Mouse (Mus musculus): ENCODE data around the gene Ces1d. TPM values are rescaled to one million over a fixed set of nuclear protein-coding genes. Genes with fewer than 3 reads are reported as not detected.
"Not testable (repeated sequence)": the region's sequence is repeated elsewhere in the genome, so short reads cannot be mapped to it uniquely, and the experiment has no call there.

Ces1d gene
- 15.5 and 30.1 TPM in 2 replicates for polyA plus RNA-seq (2012; rRNA removed)

- WGBS, result 31% methylated on average over 8 of the region's 8 CpGs
- DNase-seq (ENCODE audit: low read depth, low spot score), result no peak
Observed at GRCm38 (mm10) chr8:93197685-93198525, at the start of gene Ces1d. TSS of gene Ces1d (minus strand) at chr8:93197838.

GRCm38 (mm10) chr8:93246057-93246456 is 48.4 kb upstream of the Ces1d start:
- DNase-seq (ENCODE audit: low read depth, low spot score), result no peak
- 78% methylated on average over 2 of the region's 2 CpGs for WGBS

DNA sequence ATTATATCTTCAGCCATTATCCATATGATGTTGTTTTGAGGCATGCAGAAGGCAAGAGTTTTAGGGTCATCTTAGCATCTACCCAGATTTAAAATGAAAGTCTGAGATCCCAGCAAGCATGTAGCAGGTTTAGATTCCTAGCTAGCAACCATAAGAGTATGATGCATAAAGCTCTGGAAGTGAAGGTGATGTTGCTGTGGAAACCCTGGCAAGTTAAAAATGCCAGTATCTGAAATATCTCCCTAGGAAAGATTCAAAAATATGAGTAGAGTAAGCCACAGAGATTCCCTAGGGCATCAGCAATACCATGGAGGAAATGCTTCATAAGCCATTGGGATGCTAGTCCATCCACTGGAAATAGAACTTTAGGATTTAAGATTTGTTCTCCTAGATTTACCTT is 42.2 kb upstream of the Ces1d start:
- no peak for DNase-seq (ENCODE audit: low read depth, low spot score)

DNA sequence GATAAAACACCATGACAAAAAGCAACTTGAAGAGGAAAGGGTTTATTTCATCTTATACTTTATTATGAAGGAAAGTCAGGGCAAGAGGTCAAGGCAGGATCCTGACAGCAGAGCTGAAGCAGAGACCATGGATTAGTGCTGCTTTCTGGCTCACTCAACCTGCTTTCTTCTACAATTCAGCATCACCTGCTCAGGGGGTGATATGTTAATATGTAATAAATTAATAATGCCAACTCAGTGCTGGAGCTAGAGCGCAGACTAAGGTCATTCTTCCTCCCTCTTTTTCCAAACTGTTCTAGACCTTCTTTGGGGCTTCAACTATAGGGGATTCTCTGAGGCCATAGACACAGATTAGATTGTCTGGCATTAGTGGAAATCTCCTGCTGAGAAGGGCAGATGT is 38.0 kb upstream of the Ces1d start:
- 97% methylated on average over 1 of the region's 1 CpGs for WGBS

DNA sequence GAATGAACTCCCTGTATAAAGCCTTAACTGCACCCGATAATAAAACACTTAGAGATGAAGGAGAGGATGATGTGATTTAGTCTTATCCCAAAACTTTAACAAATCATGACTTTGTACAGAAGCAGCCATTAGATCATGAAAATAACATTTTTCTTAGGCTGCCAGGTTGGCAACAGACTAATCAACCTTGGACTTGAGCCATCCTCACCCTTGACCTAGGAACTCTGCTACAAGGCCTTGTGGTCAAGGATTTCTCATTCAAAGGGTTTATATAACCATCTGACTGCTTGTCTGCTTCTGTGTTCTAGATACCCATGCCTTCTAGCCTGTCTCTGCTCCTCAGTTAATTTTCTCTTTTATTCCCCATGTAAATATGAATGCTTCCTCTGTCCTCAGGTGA is 37.1 kb upstream of the Ces1d start:
- no peak for DNase-seq (ENCODE audit: low read depth, low spot score)
- WGBS, result 85% methylated on average over 1 of the region's 1 CpGs

More for the DNA sequence above, 38.0 kb upstream of the Ces1d start:
- DNase-seq (ENCODE audit: low read depth, low spot score), result no peak

DNA sequence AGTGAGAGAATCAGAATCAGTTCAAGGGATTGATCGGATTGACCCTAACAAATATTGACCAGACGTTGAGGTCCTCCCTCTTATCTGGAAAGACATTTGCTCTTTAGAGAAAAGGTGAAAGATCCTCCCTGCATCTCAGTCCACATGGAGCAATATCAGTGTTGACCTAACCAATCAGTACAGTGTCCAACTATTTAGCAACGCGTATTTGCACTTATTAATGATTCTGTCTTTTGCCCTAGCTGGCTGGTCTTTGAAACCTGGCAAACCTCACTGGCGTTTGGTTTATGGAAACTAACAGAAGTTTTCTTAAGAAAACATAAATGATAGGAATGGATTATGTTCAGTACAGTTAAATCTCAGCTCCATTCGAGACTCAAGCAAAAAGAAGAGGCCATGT is 36.4 kb upstream of the Ces1d start:
- 81% methylated on average over 6 of the region's 6 CpGs for WGBS
- no peak for DNase-seq (ENCODE audit: low read depth, low spot score)

DNA sequence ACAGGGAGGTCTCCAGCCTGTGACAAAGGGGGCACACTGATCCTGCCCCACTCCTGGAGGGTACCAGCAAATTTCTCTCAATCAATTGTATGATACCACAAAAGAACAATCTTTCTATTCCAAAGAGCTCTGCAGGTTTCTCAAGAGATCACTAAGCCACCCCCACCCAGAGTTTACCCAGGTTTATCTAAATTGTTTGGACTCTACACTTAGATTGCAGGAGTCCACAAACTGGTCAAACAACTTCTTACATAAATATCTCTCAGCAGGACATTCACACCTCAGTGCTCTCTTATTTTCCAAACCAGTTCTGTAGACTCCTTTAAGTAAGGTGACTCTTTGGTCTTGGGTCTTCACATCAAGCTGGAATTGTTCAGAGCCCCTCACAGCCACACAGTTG is 31.8 kb upstream of the Ces1d start, which contains the start of gene Ces1e:
TSS of gene Ces1e (minus strand) at position 174 of the 400 bp plus-strand sequence.
- peak; percentile 78 for DNase-seq (ENCODE audit: low read depth, low spot score)

GRCm38 (mm10) chr8:93228673-93229370 is 31.2 kb upstream of the Ces1d start:
- DNase-seq (ENCODE audit: low read depth, low spot score), result peak; percentile 59

GRCm38 (mm10) chr8:93226471-93226870 is 28.8 kb upstream of the Ces1d start:
- 40% methylated on average over 1 of the region's 1 CpGs for WGBS

More at GRCm38 (mm10) chr8:93228673-93229370, 31.2 kb upstream of the Ces1d start:
- 40% methylated on average over 11 of the region's 11 CpGs for WGBS

DNA sequence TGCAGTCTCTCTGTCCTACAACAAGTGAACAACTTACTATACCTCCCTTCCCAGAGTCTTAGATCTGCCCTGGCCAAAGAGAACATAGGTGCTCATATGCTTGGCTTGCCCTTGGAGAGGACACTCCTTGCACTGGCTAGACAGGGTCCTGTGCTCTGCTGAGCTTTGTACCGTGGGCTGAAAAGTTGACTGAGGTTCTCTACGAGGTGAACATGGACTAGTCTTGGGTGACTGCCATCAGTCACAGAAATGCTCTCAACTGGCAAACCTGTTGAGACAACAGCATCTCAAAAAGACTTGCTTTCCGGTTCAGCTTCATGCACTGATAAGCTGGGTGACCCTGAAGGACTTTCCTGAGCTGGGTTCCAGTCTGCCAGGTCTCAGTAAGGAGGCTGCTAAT is 24.3 kb upstream of the Ces1d start:
- DNase-seq (ENCODE audit: low read depth, low spot score), result no peak
- 70% methylated on average over 3 of the region's 3 CpGs for WGBS

More at GRCm38 (mm10) chr8:93226471-93226870, 28.8 kb upstream of the Ces1d start:
- DNase-seq (ENCODE audit: low read depth, low spot score), result not testable (repeated sequence)

DNA sequence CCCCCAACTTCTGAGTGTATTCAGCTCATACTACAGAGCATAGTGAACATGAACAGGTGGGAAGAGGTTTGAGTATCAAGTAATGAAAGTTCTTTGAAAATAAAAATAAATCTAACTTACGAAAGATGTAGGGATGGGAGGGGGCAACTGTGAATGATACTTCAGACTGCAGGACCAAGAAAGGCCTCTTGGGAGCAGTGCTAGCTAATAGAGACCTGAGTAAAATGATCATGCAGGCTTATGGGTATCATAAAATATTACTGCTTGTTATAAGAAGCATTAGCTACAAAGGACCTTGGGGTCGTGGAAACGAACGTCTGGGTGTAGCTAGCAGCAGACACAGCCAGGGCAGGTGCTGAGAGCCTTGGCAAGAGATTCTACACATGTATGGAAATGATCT is 20.2 kb upstream of the Ces1d start:
- 22% methylated on average over 4 of the region's 4 CpGs for WGBS
- DNase-seq (ENCODE audit: low read depth, low spot score), result no peak

- DNase-seq (ENCODE audit: low read depth, low spot score), result no peak
- WGBS, result 9% methylated on average over 1 of the region's 1 CpGs
Observed at GRCm38 (mm10) chr8:93217375-93217774, 19.7 kb upstream of the Ces1d start.

DNA sequence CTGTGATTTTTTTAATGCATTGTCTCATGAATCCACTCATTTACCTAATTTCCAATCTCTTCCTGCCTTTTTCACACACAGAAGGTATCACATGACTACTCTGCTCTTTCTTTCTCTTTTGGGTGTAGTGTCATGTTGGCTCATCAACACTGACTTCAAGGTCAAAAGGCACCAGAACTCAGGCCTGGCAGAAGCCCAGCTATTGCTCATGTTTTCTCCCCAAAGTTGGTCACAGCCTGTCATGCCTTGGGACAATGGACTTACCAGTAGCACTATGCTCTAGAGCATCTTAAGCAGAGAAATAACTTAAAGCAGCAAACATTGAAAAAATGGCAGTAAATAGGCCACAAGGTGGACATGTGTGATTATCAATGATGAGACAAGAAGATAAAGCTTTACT is 13.5 kb upstream of the Ces1d start:
- no peak for DNase-seq (ENCODE audit: low read depth, low spot score)

- DNase-seq (ENCODE audit: low read depth, low spot score), result not testable (repeated sequence)
- WGBS, result 16% methylated on average over 7 of the region's 7 CpGs
Observed at GRCm38 (mm10) chr8:93199146-93199545, 1.5 kb upstream of the Ces1d start.

GRCm38 (mm10) chr8:93196436-93196835 is 1.2 kb downstream of the Ces1d start:
- no peak for DNase-seq (ENCODE audit: low read depth, low spot score)
- WGBS, result 81% methylated on average over 5 of the region's 5 CpGs

- no peak for DNase-seq (ENCODE audit: low read depth, low spot score)
- 67% methylated on average over 4 of the region's 4 CpGs for WGBS
Observed at GRCm38 (mm10) chr8:93180581-93181129, 17.0 kb downstream of the Ces1d start.

DNA sequence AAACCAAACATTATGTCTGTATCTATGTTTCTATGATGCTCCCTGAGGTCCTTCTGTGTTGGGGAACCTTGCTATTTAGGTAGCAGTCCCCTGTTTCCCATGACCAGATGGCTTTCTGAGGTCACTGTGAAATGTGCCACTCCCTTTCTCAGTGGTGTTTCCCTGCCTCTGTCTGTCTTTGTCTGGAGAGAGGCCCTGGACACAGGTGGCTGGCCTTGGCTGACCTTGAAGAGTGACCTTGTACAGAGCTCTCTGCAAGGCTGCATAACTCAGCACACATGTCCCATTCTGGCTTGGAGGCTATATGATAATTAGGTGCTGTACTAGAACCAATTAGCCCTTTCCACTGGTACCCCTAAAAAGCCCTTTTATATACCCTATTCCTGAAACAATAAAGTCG is 21.0 kb downstream of the Ces1d start:
- WGBS, result 50% methylated on average over 1 of the region's 1 CpGs

GRCm38 (mm10) chr8:93174554-93174953 is 23.1 kb downstream of the Ces1d start:
- DNase-seq (ENCODE audit: low read depth, low spot score), result no peak
- WGBS, result 85% methylated on average over 2 of the region's 2 CpGs

More for the DNA sequence above, 21.0 kb downstream of the Ces1d start:
- no peak for DNase-seq (ENCODE audit: low read depth, low spot score)

DNA sequence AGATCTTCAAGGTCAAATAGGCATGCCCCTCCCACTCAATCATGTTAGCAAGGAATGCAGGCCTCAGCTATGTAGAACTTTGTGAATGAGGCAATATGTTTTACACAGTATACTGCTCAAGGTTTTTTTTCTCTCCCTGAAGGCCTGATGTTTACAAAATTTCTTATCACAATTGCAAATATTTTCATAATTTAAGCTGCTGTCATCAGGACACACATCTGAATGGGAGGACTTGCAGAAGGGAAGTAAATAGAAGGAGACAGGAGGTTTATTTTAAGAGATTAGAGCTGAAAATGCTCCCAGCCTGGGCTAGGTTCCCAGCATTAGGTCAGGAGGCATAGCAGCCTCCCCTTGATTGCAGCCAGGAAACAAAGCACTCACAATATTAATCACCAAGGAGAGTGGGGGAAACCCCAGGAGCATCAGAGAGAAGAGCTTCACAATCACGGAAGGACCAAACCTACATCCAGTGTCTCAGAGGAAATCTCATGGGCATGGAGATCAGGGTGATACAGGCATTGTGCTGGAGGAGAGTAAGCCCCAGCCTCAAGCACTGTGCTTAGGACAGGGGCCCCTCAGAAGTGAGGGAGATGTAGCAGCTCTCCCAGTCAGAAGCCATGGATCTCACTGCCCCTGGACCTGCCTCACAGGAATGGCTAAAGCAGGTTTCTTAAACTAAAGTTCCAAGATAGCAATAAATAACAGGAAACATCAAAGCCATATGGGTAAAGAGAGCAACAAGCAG is 25.6 kb downstream of the Ces1d start:
- DNase-seq (ENCODE audit: low read depth, low spot score), result no peak
- 64% methylated on average over 1 of the region's 1 CpGs for WGBS

- 88% methylated on average over 1 of the region's 1 CpGs for WGBS
- no peak for DNase-seq (ENCODE audit: low read depth, low spot score)
Observed at GRCm38 (mm10) chr8:93163363-93163762, 34.3 kb downstream of the Ces1d start.

All from large intestine, adult 2 months (tissue).